Mouse (Mus musculus) yolk sac, embryonic 10.5 days (tissue): ENCODE results near the gene Ralgds.
"Not testable (repeated sequence)": the region's sequence is repeated elsewhere in the genome, so short reads cannot be mapped to it uniquely, and the experiment has no call there.

Experiments used
- DNase-seq: peaks from one replicate; pipeline ENCODE4 v3.0.0-alpha.2; 2017; ENCODE audit warnings: low spot score

The Ralgds gene

DNA sequence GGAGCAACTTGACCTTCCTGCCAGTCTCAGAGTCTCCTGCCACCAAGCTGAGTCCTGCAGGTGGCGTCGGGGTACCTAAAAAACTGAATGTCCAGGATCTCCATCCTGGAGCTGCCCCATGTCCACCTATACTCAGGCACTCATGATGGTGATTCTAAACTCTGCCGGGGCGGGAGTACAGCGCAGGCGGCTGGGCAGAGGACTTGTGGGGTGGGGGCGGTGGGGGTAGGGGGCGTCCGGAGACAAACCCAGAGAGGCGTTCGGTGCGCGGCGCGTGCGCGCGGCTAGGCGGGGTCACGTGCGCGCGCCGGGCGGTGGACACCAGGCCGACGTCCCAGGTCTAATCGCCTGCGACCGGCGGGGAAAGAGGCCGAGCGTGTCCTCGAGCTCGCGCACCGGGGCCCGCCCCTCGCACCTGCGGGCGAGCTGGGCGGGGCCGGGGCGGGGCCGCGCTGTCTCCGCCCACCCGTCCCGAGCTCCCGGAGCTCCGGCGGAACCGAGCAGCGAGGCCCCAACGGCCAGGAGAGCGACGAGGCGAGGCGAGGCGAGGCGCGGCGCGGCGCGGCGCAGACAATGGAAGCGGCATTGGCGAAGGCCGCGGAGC lies at the start of gene Ralgds:
Gene Ralgds, plus strand, starts transcription at position 328 of the 604 bp plus-strand sequence.
- peak; percentile 72 for DNase-seq

DNA sequence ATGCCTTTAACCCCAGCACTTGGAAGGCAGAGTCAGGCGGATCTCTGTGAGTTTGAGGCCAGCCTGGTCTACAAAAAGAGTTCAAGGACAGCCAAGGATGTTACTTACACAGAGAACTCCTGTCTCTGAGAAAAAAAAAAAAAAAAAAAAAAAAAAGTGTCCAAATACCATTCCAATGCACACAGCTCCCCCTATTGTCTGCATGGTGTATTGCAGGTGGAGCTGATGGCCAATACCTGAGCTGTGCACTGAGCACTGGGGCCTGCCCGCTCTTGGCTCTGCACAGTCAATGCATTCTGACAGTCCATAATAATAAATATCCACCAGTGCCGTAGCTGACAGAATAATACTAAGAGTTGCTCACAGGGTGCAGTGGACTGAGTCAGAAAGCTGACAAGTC lies 49.0 kb upstream of the Ralgds start:
- peak; percentile 55 for DNase-seq

DNA sequence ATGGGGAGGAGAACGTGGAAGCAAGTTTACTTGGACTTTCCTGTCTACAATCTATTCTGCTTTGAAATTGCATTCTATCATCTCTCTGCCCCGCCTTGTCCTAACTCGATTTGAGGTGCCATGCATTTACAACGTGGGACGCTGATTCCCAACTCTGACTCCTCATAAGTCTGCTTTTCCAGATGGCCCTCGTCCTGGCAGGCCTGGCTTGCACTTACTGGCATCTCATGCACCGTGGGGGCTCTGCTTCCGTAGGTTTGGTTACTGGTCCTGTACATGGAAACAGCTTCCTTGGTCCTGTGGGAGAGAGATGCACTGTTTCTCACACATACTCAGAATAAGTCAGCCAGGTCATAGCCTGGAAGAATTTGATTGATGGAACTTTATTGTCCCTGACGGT lies 48.0 kb upstream of the Ralgds start:
- DNase-seq, result no peak

DNA sequence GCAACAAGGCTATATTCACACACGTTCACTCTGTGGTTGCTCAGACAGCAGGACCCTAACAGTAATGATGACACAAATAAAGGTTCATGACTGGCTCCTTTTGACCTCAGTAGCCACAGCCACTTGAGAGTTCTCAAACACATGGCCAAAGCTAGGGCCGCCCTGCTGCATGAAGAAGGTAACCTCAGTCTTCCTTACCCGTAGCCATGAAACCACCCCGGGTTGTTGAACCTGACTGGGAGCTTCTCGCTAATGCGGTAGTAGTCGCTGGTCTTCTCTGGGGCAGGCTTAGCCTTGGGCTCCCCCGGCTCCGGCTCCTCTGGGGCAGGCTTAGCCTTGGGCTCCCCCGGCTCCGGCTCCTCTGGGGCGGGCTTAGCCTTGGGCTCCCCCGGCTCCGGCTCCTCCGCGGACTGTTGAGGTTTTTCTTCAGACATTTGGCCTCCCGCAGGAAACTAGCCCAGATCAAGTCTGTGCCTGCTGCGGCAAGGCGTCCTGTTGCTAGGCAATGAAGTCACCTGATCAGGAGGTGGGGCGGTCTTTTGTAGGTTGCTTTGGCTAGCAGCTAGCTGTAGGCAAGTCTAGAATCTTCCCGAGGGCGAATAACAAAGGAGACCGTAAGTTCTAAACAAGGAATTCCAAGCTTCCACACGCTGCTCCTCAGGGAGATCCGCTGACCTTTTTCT lies 46.9 kb upstream of the Ralgds start, which contains the start of gene 1700007K13Rik:
Gene 1700007K13Rik, minus strand, starts transcription at position 497 of the 683 bp plus-strand sequence.
- DNase-seq, result peak; percentile 83

DNA sequence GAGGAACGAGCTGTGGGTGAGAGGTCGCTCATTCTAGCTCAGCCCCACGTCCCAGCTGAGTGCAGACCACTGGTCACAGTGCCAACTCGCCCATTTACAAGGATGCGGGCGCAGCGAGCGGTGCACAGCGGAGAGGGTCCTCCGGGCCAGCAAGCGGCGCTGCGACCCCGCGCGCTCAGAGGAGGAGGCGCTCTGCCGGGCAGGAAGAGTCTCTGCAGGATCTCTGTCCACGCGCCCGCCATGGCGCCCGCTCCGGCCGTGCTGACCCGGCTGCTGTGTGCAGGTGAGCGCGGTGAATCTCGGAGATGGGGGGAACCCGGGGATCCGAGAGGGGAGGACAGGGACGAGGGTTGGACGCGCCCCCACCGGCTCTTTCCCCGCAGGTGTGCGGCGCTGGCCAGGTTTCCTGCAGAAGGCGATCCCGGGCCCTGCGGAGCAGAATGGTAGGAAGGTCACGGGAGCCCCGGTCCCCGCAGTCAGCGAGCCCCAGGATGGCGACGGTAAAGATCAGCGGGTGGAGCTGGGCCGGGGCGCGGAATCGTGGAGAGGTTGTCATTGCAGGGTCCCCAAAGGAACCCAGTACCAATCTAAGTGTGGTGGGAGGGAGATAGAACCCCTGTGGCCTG lies 45.0 kb upstream of the Ralgds start, which contains the start of gene Mrps2:
Gene Mrps2, plus strand, starts transcription at position 207 of the 626 bp plus-strand sequence.
- DNase-seq, result peak; percentile 84

DNA sequence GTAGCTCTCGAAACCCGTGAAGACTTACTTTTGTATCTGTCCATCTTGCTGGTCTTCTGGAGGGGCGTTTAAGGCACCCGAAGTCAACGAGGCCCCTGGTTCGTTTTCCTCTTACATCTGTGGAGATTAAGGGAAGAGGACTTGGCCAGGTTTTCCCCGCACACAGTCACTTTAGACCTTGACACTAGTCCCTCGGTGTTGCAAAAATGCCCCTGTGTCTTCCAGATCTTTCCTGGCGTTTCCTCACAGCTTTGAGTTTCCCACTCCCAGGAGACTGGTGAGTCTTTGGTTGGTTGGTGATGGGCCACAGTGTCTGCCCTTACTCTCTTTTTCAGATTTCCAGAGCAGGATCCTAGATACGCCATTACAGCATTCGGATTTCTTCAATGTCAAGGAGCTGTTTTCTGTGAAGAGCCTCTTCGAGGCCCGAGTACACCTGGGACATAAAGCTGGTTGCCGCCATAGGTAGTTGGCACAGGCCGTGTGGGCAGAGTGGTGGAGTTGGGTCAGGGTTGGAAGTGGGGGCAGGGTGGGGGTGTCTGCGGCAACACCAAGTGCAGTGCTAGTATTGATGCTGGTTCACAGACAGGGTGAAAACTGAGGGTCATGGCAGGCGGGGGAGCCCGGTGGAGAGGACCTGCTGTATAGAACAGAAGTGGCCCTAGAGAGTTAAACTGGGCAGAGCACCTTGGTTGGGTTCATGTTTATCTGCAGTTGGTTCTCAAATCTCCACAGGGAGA lies 44.3 kb upstream of the Ralgds start:
- peak; percentile 17 for DNase-seq

DNA sequence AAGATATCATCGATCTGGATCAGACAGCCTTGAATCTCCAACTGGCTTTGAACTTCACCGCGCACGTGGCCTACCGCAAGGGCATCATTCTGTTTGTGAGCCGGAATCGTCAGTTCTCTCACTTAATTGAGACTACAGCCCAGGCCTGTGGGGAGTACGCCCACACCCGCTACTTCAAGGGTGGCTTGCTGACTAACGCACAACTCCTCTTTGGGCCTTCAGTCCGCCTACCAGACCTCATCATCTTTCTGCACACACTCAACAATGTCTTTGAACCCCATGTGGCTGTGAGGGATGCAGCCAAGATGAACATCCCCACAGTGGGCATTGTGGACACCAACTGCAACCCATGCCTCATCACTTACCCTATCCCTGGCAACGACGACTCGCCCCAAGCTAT lies 43.5 kb upstream of the Ralgds start:
- no peak for DNase-seq

DNA sequence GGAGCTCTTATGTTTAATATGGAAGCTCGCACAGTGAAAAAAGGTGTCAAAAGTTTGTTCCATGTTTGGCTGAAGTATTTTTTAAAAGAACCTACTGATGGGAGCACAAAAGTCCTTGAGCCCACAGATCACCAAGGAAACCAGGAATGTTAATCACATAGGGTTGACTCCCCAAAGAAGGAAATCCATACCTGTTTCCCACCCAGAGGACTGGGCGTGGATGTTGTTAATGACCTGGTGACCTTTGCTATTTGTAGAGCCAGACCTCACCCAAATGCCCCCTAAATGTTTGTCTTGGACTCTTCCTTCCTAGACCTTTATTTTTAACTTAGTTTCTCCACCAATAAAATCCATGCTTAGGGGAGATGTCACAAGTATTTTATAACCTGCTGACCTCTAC lies 42.3 kb upstream of the Ralgds start:
- no peak for DNase-seq

DNA sequence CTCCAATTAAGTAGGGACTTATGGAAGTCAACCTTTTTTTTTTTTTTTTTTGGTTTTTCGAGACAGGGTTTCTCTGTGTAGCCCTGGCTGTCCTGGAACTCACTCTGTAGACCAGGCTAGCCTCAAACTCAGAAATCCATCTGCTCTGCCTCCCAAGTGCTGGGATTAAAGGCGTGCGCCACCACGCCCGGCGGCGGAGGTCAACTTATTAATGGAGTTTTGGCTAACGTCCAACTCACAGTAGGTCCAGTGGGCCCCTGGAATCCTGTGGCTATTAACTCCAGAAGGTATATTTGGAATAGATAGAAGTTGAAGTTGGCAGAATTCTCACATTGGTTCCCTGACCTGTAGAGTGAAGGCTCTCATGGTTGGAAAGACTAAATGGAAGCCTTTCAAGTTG lies 40.9 kb upstream of the Ralgds start:
- not testable (repeated sequence) for DNase-seq

DNA sequence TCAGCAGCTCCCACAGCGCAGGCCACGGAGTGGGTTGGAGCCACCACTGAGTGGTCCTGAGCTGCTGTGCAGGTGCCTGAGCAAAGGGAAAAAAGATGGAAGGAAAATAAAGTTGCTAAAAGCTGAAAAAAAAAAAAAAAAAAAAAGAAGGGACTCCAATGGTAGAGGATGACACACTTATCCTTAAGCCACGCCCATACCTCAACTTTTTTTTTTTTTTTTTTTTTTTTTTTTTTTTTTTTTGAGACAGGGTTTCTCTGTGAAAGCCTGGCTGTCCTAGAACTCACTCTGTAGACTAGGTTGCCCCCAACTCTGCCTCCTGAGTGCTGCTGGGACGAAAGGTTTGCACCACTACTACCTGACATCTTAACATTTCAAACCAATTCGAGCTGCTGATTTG lies 34.9 kb upstream of the Ralgds start:
- DNase-seq, result not testable (repeated sequence)

DNA sequence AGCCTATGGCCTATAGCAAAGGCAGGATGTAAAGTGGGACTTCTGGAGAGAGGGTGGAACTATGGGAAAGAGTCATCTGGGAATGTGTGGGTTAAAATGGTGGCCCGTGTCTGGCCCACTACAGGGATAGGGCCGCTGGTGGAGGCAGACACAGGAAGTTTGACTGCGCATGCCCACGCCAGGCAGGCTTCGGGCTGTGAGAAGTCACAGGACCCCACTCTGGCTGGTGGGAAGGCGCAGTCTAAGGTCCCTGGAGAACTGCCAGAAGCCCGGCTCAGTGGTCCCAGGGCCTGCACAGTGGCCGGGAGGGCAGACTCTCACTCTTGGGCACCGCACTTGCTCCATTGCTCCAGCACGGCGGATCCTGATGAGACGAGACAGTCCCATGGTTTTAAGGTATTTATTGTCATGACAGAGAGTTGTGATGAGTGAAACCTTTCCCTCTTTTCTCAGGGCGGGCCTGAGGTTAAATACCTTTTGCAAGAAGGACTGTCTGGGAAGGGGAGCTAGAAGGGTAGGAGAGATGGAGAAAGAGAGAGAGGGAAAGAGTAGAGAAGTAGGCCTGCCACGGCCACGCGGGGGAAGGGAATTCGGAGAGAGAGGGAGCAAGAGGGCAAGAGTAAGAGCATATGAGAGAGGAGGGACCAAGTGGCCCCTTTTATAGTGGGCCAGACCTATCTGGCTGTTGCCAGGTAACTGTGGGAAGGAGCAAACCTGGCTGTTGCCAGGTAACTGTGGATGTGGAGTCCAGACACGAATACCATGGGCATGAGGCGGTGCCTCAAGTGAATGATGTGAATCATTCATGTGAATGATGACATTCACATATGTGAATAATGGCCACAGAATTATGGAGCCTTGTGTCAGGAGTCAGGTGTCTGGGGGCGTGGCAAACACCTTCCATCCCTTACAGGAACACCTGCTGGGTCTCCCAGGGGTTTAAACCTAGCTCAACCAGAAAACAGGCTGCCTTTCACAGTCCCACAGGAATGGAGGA lies 33.4 kb upstream of the Ralgds start:
- DNase-seq, result no peak

DNA sequence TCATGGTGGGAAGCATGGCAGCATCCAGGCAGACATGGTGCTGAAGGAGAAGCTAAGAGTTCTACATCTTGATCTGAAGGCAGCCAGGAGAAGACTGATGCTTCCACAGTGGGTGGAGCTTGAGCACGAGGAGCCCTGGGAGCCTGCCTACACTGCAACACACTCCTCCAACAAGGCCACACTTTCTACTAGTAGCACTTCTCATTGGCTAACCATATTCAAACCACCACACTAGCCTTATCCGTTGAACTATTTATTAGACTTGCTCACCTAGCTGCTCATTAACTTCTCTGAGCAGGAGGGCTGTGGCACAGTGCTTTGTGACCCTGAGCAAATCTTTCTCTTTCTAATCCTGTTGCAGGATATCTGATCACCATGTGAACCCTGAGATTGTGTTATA lies 29.1 kb upstream of the Ralgds start:
- DNase-seq, result no peak

DNA sequence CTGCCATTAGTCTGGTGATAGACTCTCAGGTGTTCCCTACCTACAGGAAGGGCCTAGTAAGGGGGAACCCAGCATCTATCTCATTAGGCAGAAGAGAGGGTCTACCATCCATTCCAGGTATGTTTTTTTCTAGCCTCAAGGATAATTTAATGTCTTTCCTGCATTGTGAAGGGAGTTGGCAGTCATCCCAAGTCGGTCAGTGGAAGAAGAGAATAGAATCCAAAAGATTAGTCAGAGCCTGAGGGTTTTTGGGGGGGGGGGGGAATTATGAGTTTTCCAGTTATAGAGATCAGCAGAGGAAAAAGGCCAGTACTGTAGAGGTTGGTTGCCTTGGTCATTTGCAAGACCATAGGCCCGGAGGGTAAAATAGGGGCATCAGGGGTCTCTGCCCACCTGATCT lies 18.4 kb upstream of the Ralgds start:
- no peak for DNase-seq

DNA sequence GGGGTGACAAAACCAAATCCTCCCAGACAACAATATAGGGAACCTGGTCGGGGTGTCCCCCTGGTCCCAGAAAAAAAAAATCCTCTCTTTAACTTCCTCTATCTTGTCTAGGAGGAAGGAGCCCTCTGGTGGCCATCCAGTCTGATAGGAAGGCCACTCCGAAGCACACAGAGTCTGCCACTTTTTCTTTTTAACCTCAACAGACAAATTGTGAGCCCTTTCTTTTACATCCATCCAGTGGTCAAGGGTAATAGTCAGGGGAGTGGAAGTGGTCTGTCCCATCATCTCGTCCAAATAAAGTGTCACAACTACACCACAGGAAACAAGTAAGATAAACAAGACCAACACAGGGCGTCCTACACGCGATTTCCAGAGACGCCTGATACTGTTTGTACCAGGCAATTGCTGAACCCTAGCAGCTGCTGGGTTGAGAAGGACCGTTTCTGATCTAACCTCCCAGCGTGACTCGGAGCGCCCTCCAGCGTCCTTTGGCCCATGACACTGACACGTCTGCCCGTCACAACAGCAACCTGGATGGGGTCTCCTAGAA lies 17.6 kb upstream of the Ralgds start:
- no peak for DNase-seq

DNA sequence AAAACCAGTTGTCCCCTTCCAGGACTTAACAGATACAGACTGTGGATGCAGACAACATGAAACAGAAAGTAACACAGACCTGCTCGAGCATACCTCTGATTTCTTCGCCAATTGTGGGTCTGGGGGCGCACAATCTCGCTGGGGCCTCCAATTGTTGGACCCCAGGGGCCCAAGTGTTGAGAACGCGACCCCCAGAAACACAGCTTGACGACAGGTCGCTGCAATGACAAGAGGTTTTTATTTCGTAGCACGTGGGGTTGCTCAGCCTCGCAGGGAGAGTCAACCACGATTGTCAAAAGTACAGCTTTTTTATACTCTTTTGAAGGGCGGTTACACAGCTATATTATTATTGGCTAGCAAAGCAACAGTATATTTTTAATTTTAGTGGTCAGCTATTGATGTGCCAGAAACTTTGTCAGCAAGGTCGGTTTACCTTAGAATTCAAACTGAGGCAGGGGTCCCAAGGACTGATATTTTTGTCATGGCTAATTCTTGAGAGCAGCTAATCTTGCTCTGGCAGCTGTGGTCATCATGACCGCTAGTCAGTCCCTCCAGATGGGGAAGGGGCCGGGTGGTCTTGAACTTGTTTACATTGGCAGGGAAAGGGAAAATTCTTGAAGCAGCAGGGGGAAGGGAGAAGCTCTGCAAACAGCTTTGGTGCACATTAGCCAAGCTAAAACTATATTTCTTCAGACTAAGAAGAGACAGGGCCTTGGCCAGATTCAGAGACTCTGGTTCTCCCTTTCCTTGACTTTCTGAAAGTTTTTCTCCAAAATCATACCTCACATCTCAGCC lies 16.9 kb upstream of the Ralgds start:
- DNase-seq, result no peak

DNA sequence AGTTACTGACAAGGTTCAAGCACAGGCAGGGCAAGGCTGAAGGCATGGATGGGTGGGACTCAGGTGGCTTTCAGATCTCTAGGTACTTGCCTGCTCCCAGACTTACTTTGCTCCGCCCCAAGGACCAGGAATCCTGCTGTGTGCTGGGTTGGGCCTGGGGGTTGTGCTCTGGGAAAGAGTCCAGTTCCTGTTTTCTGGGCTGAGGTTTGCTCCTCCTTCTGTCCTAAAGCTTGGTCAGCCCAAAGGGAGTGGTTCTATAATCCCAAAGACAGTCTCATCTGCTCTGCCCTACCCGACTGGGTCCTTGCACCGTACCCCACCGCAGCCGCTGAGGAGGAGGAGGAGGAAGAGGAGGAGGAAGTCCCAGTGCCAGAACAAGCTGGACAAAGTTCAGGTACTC lies 16.3 kb upstream of the Ralgds start, which contains the start of gene Gbgt1:
Gene Gbgt1, plus strand, starts transcription at position 221 of the 400 bp plus-strand sequence.
- no peak for DNase-seq

DNA sequence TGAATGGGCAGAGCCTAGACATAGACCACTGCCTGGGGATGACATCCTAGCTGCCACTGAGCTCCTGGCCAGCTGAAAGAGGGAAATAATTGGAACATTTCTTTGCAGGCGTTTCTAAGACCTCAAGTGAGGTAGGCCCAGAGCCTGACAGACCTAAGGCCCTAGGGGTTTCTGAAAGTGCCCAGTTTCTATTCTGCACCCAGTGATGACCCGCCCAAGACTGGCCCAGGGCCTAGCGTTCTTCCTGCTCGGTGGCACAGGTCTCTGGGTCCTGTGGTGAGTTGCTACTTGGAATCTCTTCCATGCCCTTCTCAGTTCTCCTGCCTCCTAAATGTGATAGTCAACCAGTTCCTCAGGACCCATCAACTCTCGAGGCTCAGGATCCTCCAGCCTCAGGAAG lies 15.4 kb upstream of the Ralgds start:
- DNase-seq, result no peak

DNA sequence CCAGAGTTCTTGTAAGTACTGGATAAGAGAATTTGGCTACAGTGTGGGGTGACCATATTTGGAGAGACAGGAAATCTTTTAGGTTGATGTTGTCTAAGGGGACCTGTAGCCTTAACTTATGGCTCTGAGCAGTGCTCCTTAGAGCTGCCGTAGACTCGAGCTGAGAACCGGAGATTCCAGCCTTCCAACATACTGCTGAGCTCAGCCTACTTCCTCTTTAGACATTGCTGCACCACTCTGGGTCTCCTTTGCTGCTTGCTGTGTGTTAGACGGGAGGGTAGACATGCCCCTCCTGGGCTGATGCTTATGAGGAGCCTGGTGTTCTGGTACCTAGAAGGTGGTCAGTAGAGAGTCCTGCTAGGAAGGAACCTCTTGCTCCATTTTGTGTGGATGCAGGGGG lies 14.5 kb upstream of the Ralgds start:
- no peak for DNase-seq

DNA sequence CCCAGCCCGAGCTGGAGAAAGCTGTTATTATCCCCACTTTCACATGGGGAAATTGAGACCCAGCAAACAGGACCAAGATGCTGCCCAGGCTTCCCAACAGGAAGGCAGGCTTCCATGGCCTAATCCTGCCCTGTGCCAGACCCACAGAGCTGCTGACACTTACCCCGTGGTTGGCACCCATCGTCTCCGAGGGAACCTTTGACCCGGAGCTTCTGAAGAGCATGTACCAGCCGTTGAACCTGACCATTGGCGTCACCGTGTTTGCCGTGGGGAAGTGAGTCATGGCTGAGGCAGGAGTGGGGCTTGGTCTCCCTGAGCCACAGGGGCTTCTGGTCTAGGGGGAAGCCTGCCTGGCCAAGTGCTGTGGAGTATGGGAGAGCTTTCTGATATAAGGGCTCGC lies 9.9 kb upstream of the Ralgds start:
- DNase-seq, result no peak

DNA sequence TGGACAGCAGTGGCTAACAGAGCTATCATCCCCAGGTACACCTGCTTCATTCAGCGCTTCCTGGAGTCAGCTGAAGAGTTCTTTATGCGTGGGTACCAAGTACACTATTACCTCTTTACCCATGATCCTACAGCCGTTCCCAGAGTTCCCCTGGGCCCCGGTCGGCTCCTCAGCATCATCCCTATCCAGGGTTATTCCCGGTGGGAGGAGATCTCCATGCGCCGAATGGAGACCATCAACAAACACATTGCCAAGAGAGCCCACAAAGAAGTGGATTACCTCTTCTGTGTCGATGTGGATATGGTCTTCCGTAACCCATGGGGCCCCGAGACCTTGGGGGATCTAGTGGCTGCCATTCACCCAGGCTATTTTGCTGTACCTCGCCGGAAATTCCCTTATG lies 8.2 kb upstream of the Ralgds start:
- DNase-seq, result no peak
